Mouse (Mus musculus) liver, embryonic 14.5 days (tissue): ENCODE data around the gene N4bp1. TPM values are rescaled to one million over a fixed set of nuclear protein-coding genes. Genes with fewer than 3 reads are reported as not detected.
A peak's percentile ranks its signal among the peaks of the same experiment; 100 is the strongest.

Experiments
- ATAC-seq: fragments of 200-750 bp; cut with Nextera tagmentation; 2 replicates; pipeline ENCODE4 v1.8.0; 2017; ENCODE audit warnings: moderate number of reproducible peaks, mild to moderate bottlenecking, moderate library complexity; ENCODE audit not compliant: insufficient read depth
- DNase-seq, 3 experiments: peaks; one replicate each; pipeline ENCODE4 v3.0.0-alpha.2; 2012 to 2013; ENCODE audit warnings: low read depth in 3 of 3, low spot score in 3 of 3
- H3K27ac ChIP-seq: fragments of 300-500 bp; sonication (generic); 2 replicates; pipeline ENCODE4 v1.5.1; 2014; ENCODE audit warnings: moderate library complexity, mild to moderate bottlenecking, control low read depth, inconsistent platforms
- H3K27me3 ChIP-seq: fragments of 300-500 bp; sonication (generic); 2 replicates; pipeline ENCODE4 v1.6.1; 2014; ENCODE audit warnings: mild to moderate bottlenecking, low read length, moderate library complexity; ENCODE audit not compliant: control insufficient read depth, insufficient read depth
- H3K36me3 ChIP-seq: fragments of 300-500 bp; sonication (generic); replicated peaks from 2 replicates; pipeline ENCODE4 v1.6.1; 2014; ENCODE audit warnings: low read depth; ENCODE audit not compliant: control insufficient read depth, insufficient read depth
- H3K4me1 ChIP-seq, 2 experiments: fragments of 200-500 bp in 1 of 2; fragments of 300-500 bp in 1 of 2; sonication (generic) in 1 of 2; replicated peaks; 2 replicates each; pipeline ENCODE4 v1.6.1; 2012 to 2014; ENCODE audit warnings: antibody characterized with exemption in 1 of 2, inconsistent platforms in 1 of 2, low read length in 1 of 2; ENCODE audit not compliant: control insufficient read depth in 2 of 2, insufficient read depth in 2 of 2
- H3K4me2 ChIP-seq: fragments of 300-500 bp; sonication (generic); 2 replicates; pipeline ENCODE4 v1.6.1; 2014; ENCODE audit warnings: low read depth, mild to moderate bottlenecking, control low read depth, moderate library complexity
- H3K4me3 ChIP-seq, 2 experiments: fragments of 200-500 bp in 1 of 2; fragments of 300-500 bp in 1 of 2; sonication (generic) in 1 of 2; 2 replicates each; pipeline ENCODE4 v1.5.1; 2012 to 2014; ENCODE audit warnings: low read depth in 2 of 2, low read length in 2 of 2, mild to moderate bottlenecking in 2 of 2, control low read depth in 1 of 2, inconsistent platforms in 1 of 2, moderate library complexity in 1 of 2; ENCODE audit not compliant: insufficient read depth in 1 of 2
- H3K9ac ChIP-seq: fragments of 300-500 bp; sonication (generic); replicated peaks from 2 replicates; pipeline ENCODE4 v1.6.1; 2014; ENCODE audit warnings: mild to moderate bottlenecking, control low read depth, moderate library complexity
- H3K9me3 ChIP-seq: fragments of 300-500 bp; sonication (generic); 2 replicates; pipeline ENCODE4 v1.6.1; 2016; ENCODE audit warnings: low read length, mixed read lengths; ENCODE audit not compliant: control insufficient read depth
- CTCF ChIP-seq: IDR thresholded peaks from 2 replicates; pipeline ENCODE4 v1.5.1; 2016; ENCODE audit warnings: antibody characterized with exemption, low read depth, control low read depth
- EP300 ChIP-seq: IDR thresholded peaks from 2 replicates; pipeline ENCODE4 v1.6.1; 2016; ENCODE audit warnings: antibody characterized with exemption, low read depth
- WGBS: fragments of 180-500 bp; shearing (Covaris S2); extraction: QIAGEN DNeasy Blood & Tissue Kit; methylation state at CpG from one replicate; pipeline ENCODE4 v1.1.7; 2014; ENCODE audit not compliant: insufficient replicate concordance; 5-methylcytosine and 5-hydroxymethylcytosine counted together
- polyA plus RNA-seq, 2 experiments: library from polyadenylated mRNA; depleted of rRNA in 1 of 2; stranded (reverse) in 1 of 2; unstranded in 1 of 2; fragments of >200 nt; fragmentation: Nextera tagmentation in 1 of 2; extraction: Ambion mirVana in 1 of 2; gene quantifications; 2 replicates each; pipeline versions ENCODE4 v1.2.1 to v1.2.3; 2012 to 2014

Gene N4bp1
- polyA plus RNA-seq, 2 experiments = 2.1 to 3.1 TPM

GRCm38 (mm10) chr8:86848401-86848800 lies 36.7 kb downstream of the N4bp1 start:
- Histone ChIP-seq H3K36me3 (no peaks in the 10 kb centered on the region; the same call in 1 of the 2 replicates), H3K4me2 (no peak overlapping the region), H3K4me1 (peaks cover 0 to 3% of the 10 kb centered on the region in 2 experiments; a peak in 1 of 4 replicates), H3K27ac (no peak overlapping the region), H3K9me3 (no peaks in the 10 kb centered on the region), H3K4me3 (no peak overlapping the region), H3K9ac (no peak overlapping the region), H3K27me3 (no peaks in the 10 kb centered on the region)
- ATAC-seq (no peak), DNase-seq (no peak)
- 83% methylated on average over 6 of the region's 6 CpGs for WGBS
- no peak for TF ChIP-seq EP300
- no peak for TF ChIP-seq CTCF

GRCm38 (mm10) chr8:86847091-86847490 lies 38.0 kb downstream of the N4bp1 start:
- H3K4me3 ChIP-seq = no peak overlapping the region
- no peak overlapping the region for H3K9ac ChIP-seq
- H3K27ac ChIP-seq = no peak overlapping the region
- H3K9me3 ChIP-seq = no peaks in the 10 kb centered on the region
- no peaks in the 10 kb centered on the region; the same call in 1 of the 2 replicates for H3K36me3 ChIP-seq
- peaks cover 0 to 3% of the 10 kb centered on the region in 2 experiments; a peak in 1 of 4 replicates for H3K4me1 ChIP-seq
- TF ChIP-seq CTCF (no peak), EP300 (no peak)
- ATAC-seq = no peak
- H3K27me3 ChIP-seq = no peaks in the 10 kb centered on the region
- H3K4me2 ChIP-seq = no peak overlapping the region
- 74% methylated on average over 3 of the region's 3 CpGs for WGBS
- no peak for DNase-seq

- ATAC-seq (no peak), DNase-seq (no peak)
- Histone ChIP-seq H3K27ac (no peak overlapping the region), H3K4me1 (peaks cover 0 to 3% of the 10 kb centered on the region in 2 experiments; a peak in 1 of 4 replicates), H3K36me3 (no peaks in the 10 kb centered on the region; the same call in 1 of the 2 replicates), H3K9ac (no peak overlapping the region), H3K27me3 (no peaks in the 10 kb centered on the region), H3K4me2 (no peak overlapping the region), H3K4me3 (no peak overlapping the region), H3K9me3 (no peaks in the 10 kb centered on the region)
- TF ChIP-seq CTCF = no peak
- TF ChIP-seq EP300 = no peak
- 64% methylated on average over 5 of the region's 5 CpGs for WGBS
Measured at GRCm38 (mm10) chr8:86845875-86846274, 39.2 kb downstream of the N4bp1 start.

GRCm38 (mm10) chr8:86844856-86845255 lies 40.2 kb downstream of the N4bp1 start:
- no peak for ATAC-seq
- 80% methylated on average over 6 of the region's 6 CpGs for WGBS

GRCm38 (mm10) chr8:86843896-86844295 lies 41.2 kb downstream of the N4bp1 start:
- DNase-seq (no peak), ATAC-seq (no peak)
- Histone ChIP-seq H3K4me2 (no peak overlapping the region), H3K4me3 (no peak overlapping the region), H3K27me3 (no peaks in the 10 kb centered on the region), H3K4me1 (peaks cover 0 to 3% of the 10 kb centered on the region in 2 experiments; a peak in 1 of 4 replicates), H3K9ac (no peak overlapping the region), H3K36me3 (no peaks in the 10 kb centered on the region; the same call in 1 of the 2 replicates), H3K9me3 (no peaks in the 10 kb centered on the region), H3K27ac (no peak overlapping the region)
- TF ChIP-seq CTCF (peak; percentile 65), EP300 (no peak)
- WGBS = 65% methylated on average over 8 of the region's 8 CpGs

More at GRCm38 (mm10) chr8:86844856-86845255, 40.2 kb downstream of the N4bp1 start:
- Histone ChIP-seq H3K4me1 (peaks cover 0 to 3% of the 10 kb centered on the region in 2 experiments; a peak in 1 of 4 replicates), H3K9me3 (no peaks in the 10 kb centered on the region), H3K4me2 (no peak overlapping the region), H3K4me3 (no peak overlapping the region), H3K27ac (no peak overlapping the region), H3K36me3 (no peaks in the 10 kb centered on the region; the same call in 1 of the 2 replicates), H3K27me3 (no peaks in the 10 kb centered on the region), H3K9ac (no peak overlapping the region)
- DNase-seq = no peak
- TF ChIP-seq EP300 (no peak), CTCF (no peak)
